In genomic region chr16:82674926-82675325, GRCm38 (mm10) we compare ENCODE assay signal across 16 mouse cellular contexts.
DNase-seq lines count a peak whose midpoint lies in the region; ATAC-seq and TF ChIP-seq lines count a peak whose summit lies in the region.
"Had no signal": no experiment of that assay in that cellular context is flagged by ENCODE, and none has a peak within 500 bp of the region (broad histone marks: within the 10 kb centered on the region; RNA-seq: fewer than 3 reads in every experiment).

No protein-coding gene starts in this region.

- WGBS in midbrain, embryonic 12.5 days: 71% methylated on average over 1 of the region's 1 CpGs
- 97% methylated on average over 1 of the region's 1 CpGs for WGBS in midbrain, embryonic 10.5 days
- WGBS in midbrain, embryonic 15.5 days: 53% methylated on average over 1 of the region's 1 CpGs
- 85% methylated on average over 1 of the region's 1 CpGs for WGBS in midbrain, embryonic 11.5 days

- TF ChIP-seq POLR2A in brain, embryonic 14.5 days (IDR thresholded peaks at IDR 0.05; ENCODE audit: borderline replicate concordance, extremely low read depth, insufficient read depth, insufficient read length, poor library complexity, severe bottlenecking): no peak

- H3K36me3 ChIP-seq in midbrain, embryonic 12.5 days: no peaks in the 10 kb centered on the region
- H3K36me3 ChIP-seq in midbrain, embryonic 10.5 days: no peaks in the 10 kb centered on the region
- no peaks in the 10 kb centered on the region for H3K36me3 ChIP-seq in midbrain, embryonic 15.5 days (replicated peaks)
- no peaks in the 10 kb centered on the region for H3K36me3 ChIP-seq in midbrain, embryonic 11.5 days (ENCODE audit: control insufficient read depth, insufficient read depth, low read length)
- H3K36me3 ChIP-seq: embryonic facial prominence, embryonic 13.5 days; forebrain, embryonic 15.5 days had no signal

- no peaks in the 10 kb centered on the region for H3K4me1 ChIP-seq in midbrain, embryonic 12.5 days
- H3K4me1 ChIP-seq in midbrain, embryonic 10.5 days: no peaks in the 10 kb centered on the region
- no peaks in the 10 kb centered on the region for H3K4me1 ChIP-seq in midbrain, embryonic 15.5 days
- H3K4me1 ChIP-seq in midbrain, embryonic 11.5 days (ENCODE audit: control insufficient read depth, insufficient read depth, low read length): no peaks in the 10 kb centered on the region
- H3K4me1 ChIP-seq: embryonic facial prominence, embryonic 13.5 days; forebrain, embryonic 13.5 days; forebrain, embryonic 15.5 days had no signal

- H3K4me2 ChIP-seq in midbrain, embryonic 12.5 days (replicated peaks): no peak overlapping the region
- H3K4me2 ChIP-seq in midbrain, embryonic 15.5 days: no peak overlapping the region
- no peak overlapping the region for H3K4me2 ChIP-seq in midbrain, embryonic 11.5 days
- H3K4me2 ChIP-seq: embryonic facial prominence, embryonic 13.5 days; forebrain, embryonic 13.5 days; forebrain, embryonic 15.5 days had no signal

- no peak for DNase-seq in midbrain, embryonic 10.5 days (ENCODE audit: low spot score)
- no peak for DNase-seq in midbrain, embryonic 11.5 days (ENCODE audit: low spot score, missing footprints)
- DNase-seq in brain, embryonic 14.5 days (ENCODE audit: low read depth): peak; percentile 11
- DNase-seq in right cerebral cortex, postnatal 14 days: no peak
- DNase-seq: adrenal gland, adult 2 months; adrenal gland, postnatal 10 days; adrenal gland, postnatal 25 days; cerebellum, adult 11-12 months; cerebellum, adult 9-10 months; cerebellum, postnatal 25 days; forebrain, postnatal 0 days had no signal

- H3K9ac ChIP-seq in midbrain, embryonic 12.5 days (replicated peaks): no peak overlapping the region
- H3K9ac ChIP-seq in midbrain, embryonic 15.5 days: no peak overlapping the region
- no peak overlapping the region for H3K9ac ChIP-seq in midbrain, embryonic 11.5 days (ENCODE audit: low read length)
- H3K9ac ChIP-seq: embryonic facial prominence, embryonic 13.5 days; forebrain, embryonic 13.5 days; forebrain, embryonic 15.5 days; forebrain, postnatal 0 days had no signal

- H3K27me3 ChIP-seq in midbrain, embryonic 12.5 days: no peaks in the 10 kb centered on the region
- no peaks in the 10 kb centered on the region for H3K27me3 ChIP-seq in midbrain, embryonic 10.5 days (ENCODE audit: low read depth, poor library complexity, severe bottlenecking)
- no peaks in the 10 kb centered on the region for H3K27me3 ChIP-seq in midbrain, embryonic 15.5 days (replicated peaks)
- H3K27me3 ChIP-seq in midbrain, embryonic 11.5 days (ENCODE audit: control insufficient read depth, insufficient read depth, low read length): no peaks in the 10 kb centered on the region
- H3K27me3 ChIP-seq: embryonic facial prominence, embryonic 13.5 days; forebrain, embryonic 13.5 days; forebrain, embryonic 15.5 days had no signal

- 0 out of 2 replicates have a peak, but pooled peaks have one; percentile 56 for ATAC-seq in midbrain, embryonic 12.5 days (ENCODE audit: low FRiP score, low read depth)
- ATAC-seq in midbrain, embryonic 15.5 days (replicated peaks): peak; percentile 74; the same call in 1 of the 2 replicates
- no peak for ATAC-seq in midbrain, embryonic 11.5 days (ENCODE audit: low FRiP score)
- ATAC-seq: forebrain, embryonic 13.5 days; forebrain, embryonic 15.5 days; forebrain, postnatal 0 days had no signal

- H3K27ac ChIP-seq in midbrain, embryonic 12.5 days (replicated peaks): no peak overlapping the region
- no peak overlapping the region for H3K27ac ChIP-seq in midbrain, embryonic 10.5 days (replicated peaks)
- H3K27ac ChIP-seq in midbrain, embryonic 15.5 days: no peak overlapping the region
- H3K27ac ChIP-seq in midbrain, embryonic 11.5 days (ENCODE audit: low read depth, low read length): no peak overlapping the region
- H3K27ac ChIP-seq: embryonic facial prominence, embryonic 13.5 days; forebrain, embryonic 13.5 days; forebrain, embryonic 15.5 days had no signal

- H3K9me3 ChIP-seq in midbrain, embryonic 12.5 days: peaks cover 9% of the 10 kb centered on the region
- peaks cover 10% of the 10 kb centered on the region for H3K9me3 ChIP-seq in midbrain, embryonic 10.5 days (replicated peaks)
- H3K9me3 ChIP-seq in midbrain, embryonic 15.5 days: no peaks in the 10 kb centered on the region; the same call in 1 of the 2 replicates
- H3K9me3 ChIP-seq in midbrain, embryonic 11.5 days (ENCODE audit: control insufficient read depth, low read length): no peaks in the 10 kb centered on the region

- no peak for TF ChIP-seq CTCF in brain, embryonic 14.5 days (IDR thresholded peaks at IDR 0.05; ENCODE audit: borderline replicate concordance, extremely low read depth, insufficient read depth, insufficient read length)

- H3K4me3 ChIP-seq in midbrain, embryonic 12.5 days: no peak overlapping the region
- no peak overlapping the region for H3K4me3 ChIP-seq in midbrain, embryonic 10.5 days
- H3K4me3 ChIP-seq in midbrain, embryonic 15.5 days: no peak overlapping the region
- no peak overlapping the region for H3K4me3 ChIP-seq in midbrain, embryonic 11.5 days (ENCODE audit: low read depth, low read length)
- H3K4me3 ChIP-seq: embryonic facial prominence, embryonic 13.5 days; forebrain, embryonic 13.5 days; forebrain, embryonic 15.5 days had no signal
